Mouse (Mus musculus) E14TG2a.4 (cell line): ENCODE measurements around the gene Cers1.

Experiments
- CTCF ChIP-seq: conservative IDR thresholded peaks from 2 replicates; pipeline ENCODE4 v1.5.1; 2014; ENCODE audit warnings: low read length
- NANOG ChIP-seq: IDR thresholded peaks from 2 replicates; pipeline ENCODE4 v1.6.1; 2014; ENCODE audit warnings: borderline replicate concordance, low read length, mixed read lengths
- POU5F1 ChIP-seq: IDR thresholded peaks from 2 replicates; pipeline ENCODE4 v1.6.1; 2014; ENCODE audit warnings: low read length, borderline replicate concordance

DNA sequence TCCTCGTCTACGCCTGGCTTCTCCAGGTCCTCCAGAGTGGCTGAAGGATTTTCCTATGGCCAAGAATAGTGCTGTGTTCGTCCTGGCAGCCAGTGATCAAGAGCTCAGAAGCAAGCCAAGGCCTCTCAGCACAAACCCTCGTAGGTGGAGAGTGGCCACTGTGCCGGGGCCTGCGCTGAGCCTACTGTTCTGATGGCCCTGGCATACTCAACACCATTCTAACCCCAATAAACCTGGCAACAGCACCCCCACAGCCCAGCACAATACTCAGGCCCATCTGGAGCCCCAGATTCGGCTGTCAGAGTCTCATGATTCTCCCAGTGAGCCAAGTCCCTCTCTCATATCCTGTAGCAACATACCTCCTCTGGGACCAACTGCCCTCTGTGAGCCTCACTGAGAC is 25.1 kb downstream of the Cers1 start:
- TF ChIP-seq CTCF (no peak), NANOG (no peak), POU5F1 (no peak)
